Mouse (Mus musculus) midbrain, embryonic 14.5 days (tissue): ENCODE results near the gene Gm20388. TPM values are rescaled to one million over a fixed set of nuclear protein-coding genes. Genes with fewer than 3 reads are reported as not detected.
A peak's percentile ranks its signal among the peaks of the same experiment; 100 is the strongest.

ENCODE experiments used
- ATAC-seq: fragments of 200-750 bp; cut with Nextera tagmentation; 2 replicates; pipeline ENCODE4 v1.8.0; 2017; ENCODE audit warnings: moderate number of reproducible peaks, moderate library complexity; ENCODE audit not compliant: low FRiP score, low TSS enrichment
- DNase-seq: peaks from one replicate; pipeline ENCODE4 v3.0.0-alpha.2; 2015
- H3K27ac ChIP-seq: fragments of 300-500 bp; sonication (generic); replicated peaks from 2 replicates; pipeline ENCODE4 v1.5.1; 2014; ENCODE audit warnings: mild to moderate bottlenecking, low read depth, low read length, moderate library complexity
- H3K27me3 ChIP-seq: fragments of 300-500 bp; sonication (generic); 2 replicates; pipeline ENCODE4 v1.6.1; 2014; ENCODE audit warnings: low read length, control low read depth, mixed read lengths; ENCODE audit not compliant: control insufficient read depth, insufficient read depth
- H3K36me3 ChIP-seq: fragments of 300-500 bp; sonication (generic); 2 replicates; pipeline ENCODE4 v1.6.1; 2014; ENCODE audit warnings: low read length, control low read depth; ENCODE audit not compliant: control insufficient read depth, insufficient read depth
- H3K4me1 ChIP-seq: fragments of 300-500 bp; sonication (generic); 2 replicates; pipeline ENCODE4 v1.6.1; 2014; ENCODE audit warnings: mild to moderate bottlenecking, antibody characterized with exemption, low read length, control low read depth; ENCODE audit not compliant: control insufficient read depth, insufficient read depth
- H3K4me2 ChIP-seq: fragments of 300-500 bp; sonication (generic); 2 replicates; pipeline ENCODE4 v1.6.1; 2014; ENCODE audit warnings: mild to moderate bottlenecking, low read length, moderate library complexity
- H3K4me3 ChIP-seq: fragments of 300-500 bp; sonication (generic); replicated peaks from 2 replicates; pipeline ENCODE4 v1.5.1; 2014; ENCODE audit warnings: low read depth, low read length
- H3K9ac ChIP-seq: fragments of 300-500 bp; sonication (generic); replicated peaks from 2 replicates; pipeline ENCODE4 v1.6.1; 2014; ENCODE audit warnings: mild to moderate bottlenecking, low read length, moderate library complexity
- H3K9me3 ChIP-seq: fragments of 300-500 bp; sonication (generic); 2 replicates; pipeline ENCODE4 v1.6.1; 2016; ENCODE audit warnings: low read length, control low read depth, mixed read lengths; ENCODE audit not compliant: control insufficient read depth
- WGBS: fragments of 180-500 bp; shearing (Covaris S2); extraction: QIAGEN DNeasy Blood & Tissue Kit; methylation state at CpG from one replicate; pipeline ENCODE4 v1.1.7; 2014; 5-methylcytosine and 5-hydroxymethylcytosine counted together
- polyA plus RNA-seq: library from polyadenylated mRNA; unstranded; fragments of >200 nt; fragmentation: Nextera tagmentation; extraction: Ambion mirVana; gene quantifications from 2 replicates; pipeline ENCODE4 v1.2.1, GENCODE M21; 2014

Gene Gm20388
- polyA plus RNA-seq, 1 experiment from 2014 or later, result 4.1 TPM

- H3K4me1 ChIP-seq, result no peaks in the 10 kb centered on the region
- ATAC-seq (no peak), DNase-seq (no peak)
- H3K4me2 ChIP-seq, result no peak overlapping the region
- H3K4me3 ChIP-seq, result no peak overlapping the region
- H3K9ac ChIP-seq, result no peak overlapping the region
- H3K27ac ChIP-seq, result no peak overlapping the region
- no peaks in the 10 kb centered on the region for H3K36me3 ChIP-seq
- no peaks in the 10 kb centered on the region for H3K9me3 ChIP-seq
- WGBS, result 84% methylated on average over 9 of the region's 9 CpGs
- no peaks in the 10 kb centered on the region for H3K27me3 ChIP-seq
Observed at GRCm38 (mm10) chr8:120607460-120607859, 696.8 kb downstream of the Gm20388 start.

- no peaks in the 10 kb centered on the region for H3K4me1 ChIP-seq
- 15% methylated on average over 7 of the region's 7 CpGs for WGBS
- no peak for ATAC-seq
Observed at GRCm38 (mm10) chr8:120607885-120608284, 697.2 kb downstream of the Gm20388 start.

GRCm38 (mm10) chr8:120610824-120611223 is 700.2 kb downstream of the Gm20388 start:
- no peaks in the 10 kb centered on the region for H3K27me3 ChIP-seq
- ATAC-seq, result no peak
- no peaks in the 10 kb centered on the region for H3K9me3 ChIP-seq
- H3K27ac ChIP-seq, result no peak overlapping the region
- H3K36me3 ChIP-seq, result no peaks in the 10 kb centered on the region
- no peak overlapping the region for H3K9ac ChIP-seq
- peaks cover 5% of the 10 kb centered on the region; the same call in 1 of the 2 replicates for H3K4me1 ChIP-seq
- H3K4me3 ChIP-seq, result no peak overlapping the region
- WGBS, result 89% methylated on average over 6 of the region's 6 CpGs
- H3K4me2 ChIP-seq, result no peak overlapping the region
- no peak for DNase-seq

More at GRCm38 (mm10) chr8:120607885-120608284, 697.2 kb downstream of the Gm20388 start:
- H3K9ac ChIP-seq, result no peak overlapping the region
- H3K27me3 ChIP-seq, result no peaks in the 10 kb centered on the region
- no peak overlapping the region for H3K4me3 ChIP-seq
- no peak overlapping the region for H3K27ac ChIP-seq
- no peak overlapping the region for H3K4me2 ChIP-seq
- no peaks in the 10 kb centered on the region for H3K9me3 ChIP-seq
- DNase-seq, result peak; percentile 87
- H3K36me3 ChIP-seq, result no peaks in the 10 kb centered on the region

GRCm38 (mm10) chr8:120614491-120614890 is 703.9 kb downstream of the Gm20388 start:
- H3K4me1 ChIP-seq, result peaks cover 29% of the 10 kb centered on the region
- no peaks in the 10 kb centered on the region for H3K9me3 ChIP-seq
- H3K27me3 ChIP-seq, result no peaks in the 10 kb centered on the region
- H3K36me3 ChIP-seq, result no peaks in the 10 kb centered on the region
- no peak overlapping the region for H3K4me2 ChIP-seq
- 95% methylated on average over 3 of the region's 3 CpGs for WGBS
- H3K27ac ChIP-seq, result no peak overlapping the region
- H3K9ac ChIP-seq, result no peak overlapping the region
- no peak for ATAC-seq
- DNase-seq, result no peak
- no peak overlapping the region for H3K4me3 ChIP-seq

- H3K9me3 ChIP-seq, result no peaks in the 10 kb centered on the region
- peak overlapping the region; percentile 77 for H3K27ac ChIP-seq
- no peaks in the 10 kb centered on the region for H3K36me3 ChIP-seq
- no peak overlapping the region for H3K4me3 ChIP-seq
- H3K4me1 ChIP-seq, result peaks cover 34% of the 10 kb centered on the region
- ATAC-seq (peak; percentile 88), DNase-seq (peak; percentile 89)
- 4% methylated on average over 7 of the region's 8 CpGs for WGBS
- H3K4me2 ChIP-seq, result no peak overlapping the region
- no peak overlapping the region for H3K9ac ChIP-seq
- no peaks in the 10 kb centered on the region for H3K27me3 ChIP-seq
Observed at GRCm38 (mm10) chr8:120616663-120617626, 706.3 kb downstream of the Gm20388 start.

GRCm38 (mm10) chr8:120618110-120618509 is 707.5 kb downstream of the Gm20388 start:
- H3K27me3 ChIP-seq, result no peaks in the 10 kb centered on the region
- peak overlapping the region; percentile 79 for H3K27ac ChIP-seq
- H3K4me3 ChIP-seq, result no peak overlapping the region
- H3K9me3 ChIP-seq, result no peaks in the 10 kb centered on the region
- peak; percentile 37 for ATAC-seq
- peak overlapping the region; percentile 31; the same call in 1 of the 2 replicates for H3K9ac ChIP-seq
- WGBS, result under 1% methylated on average over 6 of the region's 6 CpGs
- DNase-seq, result peak; percentile 90
- H3K4me2 ChIP-seq, result peak overlapping the region; percentile 27; the same call in 1 of the 2 replicates
- H3K4me1 ChIP-seq, result peaks cover 37% of the 10 kb centered on the region
- no peaks in the 10 kb centered on the region for H3K36me3 ChIP-seq

- WGBS, result 73% methylated on average over 11 of the region's 11 CpGs
- H3K4me2 ChIP-seq, result no peak overlapping the region
- H3K4me3 ChIP-seq, result no peak overlapping the region
- no peaks in the 10 kb centered on the region for H3K27me3 ChIP-seq
- H3K9me3 ChIP-seq, result no peaks in the 10 kb centered on the region
- DNase-seq (no peak), ATAC-seq (no peak)
- no peak overlapping the region for H3K9ac ChIP-seq
- H3K27ac ChIP-seq, result 0 out of 2 replicates have a peak overlapping the region, but pooled peaks have one; percentile 2
- peaks cover 37% of the 10 kb centered on the region for H3K4me1 ChIP-seq
- no peaks in the 10 kb centered on the region for H3K36me3 ChIP-seq
Observed at GRCm38 (mm10) chr8:120619235-120620180, 708.9 kb downstream of the Gm20388 start.

DNA sequence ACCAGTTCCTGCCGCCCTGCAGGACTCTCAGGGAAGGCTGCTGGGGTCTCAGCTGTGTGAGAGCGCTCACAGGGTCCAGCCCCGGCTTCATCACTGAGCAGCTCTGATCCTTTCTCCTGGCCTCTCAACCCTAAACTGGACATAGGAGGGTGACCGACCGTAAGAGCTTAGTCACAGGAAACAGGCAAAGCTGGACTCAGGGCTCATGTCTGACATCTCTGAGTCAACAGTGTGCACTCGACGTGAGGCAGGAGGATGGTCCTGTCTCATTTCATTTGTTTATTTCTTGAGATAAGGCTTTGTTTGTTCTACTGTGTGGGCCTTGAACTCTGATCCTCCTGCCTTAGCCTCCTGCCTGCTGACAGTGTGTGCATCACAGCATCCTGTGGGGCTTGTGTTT is 709.8 kb downstream of the Gm20388 start:
- no peak overlapping the region for H3K4me3 ChIP-seq
- no peak for DNase-seq
- WGBS, result 42% methylated on average over 7 of the region's 7 CpGs
- no peaks in the 10 kb centered on the region for H3K36me3 ChIP-seq
- H3K27ac ChIP-seq, result no peak overlapping the region
- no peak overlapping the region for H3K9ac ChIP-seq
- no peaks in the 10 kb centered on the region for H3K27me3 ChIP-seq
- peaks cover 37% of the 10 kb centered on the region for H3K4me1 ChIP-seq
- H3K4me2 ChIP-seq, result no peak overlapping the region
- no peak for ATAC-seq
- no peaks in the 10 kb centered on the region for H3K9me3 ChIP-seq
